12 mouse cellular contexts compared by ENCODE assay signal in genomic region chr5:30961545-30962505, GRCm38 (mm10). TPM values are rescaled to one million over a fixed set of nuclear protein-coding genes. Genes with fewer than 3 reads are reported as not detected.
DNase-seq lines count a peak whose midpoint lies in the region; ATAC-seq and TF ChIP-seq lines count a peak whose summit lies in the region.
"Had no signal": no experiment of that assay in that cellular context is flagged by ENCODE, and none has a peak within 500 bp of the region (broad histone marks: within the 10 kb centered on the region; RNA-seq: fewer than 3 reads in every experiment).

No protein-coding gene starts in this region.

- peak; percentile 34 for DNase-seq in cerebellum, adult 9-10 months
- no peak for DNase-seq in cerebellum, adult 2 months
- peak; percentile 32 for DNase-seq in lung, embryonic 14.5 days
- DNase-seq in lung, adult 2 months = no peak
- DNase-seq in natural killer cell, adult 2 months (ENCODE audit: low spot score in 2 of 2) = peak; percentile 50 to 53
- no peak for DNase-seq in left cerebral cortex, postnatal 14 days (ENCODE audit: low spot score in 2 of 2)
- DNase-seq: cerebellum, adult 11 months; right cerebral cortex, postnatal 25 days had no signal

- H3K4me3 ChIP-seq in cerebellum, adult 2 months (replicated peaks; ENCODE audit: insufficient read depth, low read depth, low read length) = no peak overlapping the region
- no peak overlapping the region for H3K4me3 ChIP-seq in lung, embryonic 14.5 days (ENCODE audit: low read depth, low read length)
- H3K4me3 ChIP-seq in lung, adult 2 months (replicated peaks; ENCODE audit: extremely low read depth, low read depth, low read length) = no peak overlapping the region
- H3K4me3 ChIP-seq in midbrain, embryonic 13.5 days (replicated peaks) = no peak overlapping the region
- H3K4me3 ChIP-seq: intestine, embryonic 15.5 days had no signal

- TF ChIP-seq CTCF in cerebellum, adult 2 months (IDR thresholded peaks at IDR 0.05; ENCODE audit: borderline replicate concordance, insufficient read depth, low read depth, low read length) = no peak
- TF ChIP-seq CTCF in lung, embryonic 14.5 days (IDR thresholded peaks at IDR 0.05; ENCODE audit: low read depth) = no peak
- TF ChIP-seq CTCF in lung, adult 2 months (IDR thresholded peaks at IDR 0.05; ENCODE audit: insufficient read depth, low read length) = no peak

- no peak overlapping the region for H3K27ac ChIP-seq in cerebellum, adult 2 months (ENCODE audit: insufficient read depth, low read length)
- no peak overlapping the region for H3K27ac ChIP-seq in lung, embryonic 14.5 days (ENCODE audit: low read depth)
- H3K27ac ChIP-seq in midbrain, embryonic 13.5 days = no peak overlapping the region
- H3K27ac ChIP-seq: intestine, embryonic 15.5 days had no signal

- intact Hi-C loops in left cerebral cortex, postnatal 14 days (cut with DNase I) = no loop called here

- TF ChIP-seq POLR2A in cerebellum, adult 2 months (IDR thresholded peaks at IDR 0.05; ENCODE audit: borderline replicate concordance, insufficient read depth, low read length) = no peak
- no peak for TF ChIP-seq POLR2A in lung, adult 2 months (IDR thresholded peaks at IDR 0.05; ENCODE audit: borderline replicate concordance, extremely low read depth, low read depth, low read length)

- no peak overlapping the region for H3K4me2 ChIP-seq in lung, embryonic 14.5 days
- H3K4me2 ChIP-seq in midbrain, embryonic 13.5 days (replicated peaks) = no peak overlapping the region
- H3K4me2 ChIP-seq: intestine, embryonic 15.5 days had no signal

- no peaks in the 10 kb centered on the region for H3K27me3 ChIP-seq in cerebellum, adult 2 months (ENCODE audit: control insufficient read depth, insufficient read depth, low read length)
- no peaks in the 10 kb centered on the region for H3K27me3 ChIP-seq in lung, embryonic 14.5 days (ENCODE audit: insufficient read depth, low read length)
- peaks cover 15% of the 10 kb centered on the region for H3K27me3 ChIP-seq in midbrain, embryonic 13.5 days
- H3K27me3 ChIP-seq: intestine, embryonic 15.5 days had no signal

- no peak overlapping the region for H3K9ac ChIP-seq in lung, embryonic 14.5 days
- H3K9ac ChIP-seq in midbrain, embryonic 13.5 days (replicated peaks) = no peak overlapping the region
- H3K9ac ChIP-seq: intestine, embryonic 15.5 days had no signal

- peaks cover 15% of the 10 kb centered on the region for H3K4me1 ChIP-seq in cerebellum, adult 2 months (ENCODE audit: control insufficient read depth, insufficient read depth, low read length)
- H3K4me1 ChIP-seq in lung, embryonic 14.5 days (ENCODE audit: insufficient read depth) = peaks cover 6% of the 10 kb centered on the region
- peaks cover 19% of the 10 kb centered on the region for H3K4me1 ChIP-seq in lung, adult 2 months (ENCODE audit: control insufficient read depth, insufficient read depth, low read length)
- H3K4me1 ChIP-seq in midbrain, embryonic 13.5 days (replicated peaks) = peaks cover 27% of the 10 kb centered on the region

- no peak for ATAC-seq in lung, embryonic 14.5 days (ENCODE audit: insufficient read depth)
- peak; percentile 70 to 81 for ATAC-seq in hematopoietic stem cell, adult 5-6 weeks (replicated peaks in 1 of 2; ENCODE audit: insufficient read depth in 1 of 2, low FRiP score in 2 of 2, low TSS enrichment in 1 of 2, low read depth in 1 of 2, poor library complexity in 2 of 2, severe bottlenecking in 2 of 2)
- no peak for ATAC-seq in midbrain, embryonic 13.5 days
- ATAC-seq: intestine, embryonic 15.5 days had no signal

- 73% methylated on average over 10 of the region's 10 CpGs for WGBS in cerebellum, adult 2 months
- 56% methylated on average over 10 of the region's 10 CpGs for WGBS in lung, embryonic 14.5 days
- 36% methylated on average over 10 of the region's 10 CpGs for WGBS in lung, adult 2 months
- WGBS in midbrain, embryonic 13.5 days = 79% methylated on average over 10 of the region's 10 CpGs

- H3K9me3 ChIP-seq in lung, embryonic 14.5 days (ENCODE audit: low read depth, low read length) = no peaks in the 10 kb centered on the region
- H3K9me3 ChIP-seq in midbrain, embryonic 13.5 days = no peaks in the 10 kb centered on the region
- H3K9me3 ChIP-seq: intestine, embryonic 15.5 days had no signal

- peaks cover 12% of the 10 kb centered on the region for H3K36me3 ChIP-seq in lung, embryonic 14.5 days (ENCODE audit: insufficient read depth)
- H3K36me3 ChIP-seq in midbrain, embryonic 13.5 days = peaks cover 17% of the 10 kb centered on the region

RNA-seq across cellular contexts. Expression of gene Preb, which starts 1.7 kb away (rescaled TPM):
- 228 and 241 TPM in 2 replicates for polyA plus RNA-seq in cerebellum, adult 2 months (2012; rRNA removed)
- 79.8 and 99.6 TPM in 2 replicates for polyA plus RNA-seq in lung, embryonic 14.5 days (2014; fragmentation: Nextera tagmentation; extraction: Ambion mirVana)
- polyA plus RNA-seq in lung, adult 2 months (2012; rRNA removed) = 196 and 253 TPM in 2 replicates
- total RNA-seq in hematopoietic stem cell, adult 5-6 weeks (2017) = 56.5 and 72.3 TPM in 2 replicates
- 108 and 129 TPM in 2 replicates for polyA plus RNA-seq in midbrain, embryonic 13.5 days (2015; fragmentation: Nextera tagmentation; extraction: Ambion mirVana)
- total RNA-seq in left cerebral cortex, postnatal 14 days (2021) = 100 to 1,000 TPM; 122 to 140 TPM

RNA-seq across cellular contexts. Expression of gene Tcf23, which starts 6.6 kb away (rescaled TPM):
- polyA plus RNA-seq in cerebellum, adult 2 months (2012; rRNA removed) = 0.28 and 0.29 TPM in 2 replicates
- 0.16 and 0.25 TPM in 2 replicates for polyA plus RNA-seq in lung, embryonic 14.5 days (2014; fragmentation: Nextera tagmentation; extraction: Ambion mirVana)
- polyA plus RNA-seq in lung, adult 2 months (2012; rRNA removed) = 0.95 and 1.2 TPM in 2 replicates
- total RNA-seq in hematopoietic stem cell, adult 5-6 weeks (2017) = not detected in 2 replicates
- polyA plus RNA-seq in midbrain, embryonic 13.5 days (2015; fragmentation: Nextera tagmentation; extraction: Ambion mirVana) = not detected in 2 replicates
- total RNA-seq in left cerebral cortex, postnatal 14 days (2021) = under 1 TPM in 1 of 2 experiments, not detected in 1; 0.09 TPM
- polyA plus RNA-seq: neural tube, embryonic 14.5 days had no signal

RNA-seq across cellular contexts. Expression of gene Cgref1, which starts 16.4 kb away (rescaled TPM):
- 16.7 and 18.5 TPM in 2 replicates for polyA plus RNA-seq in cerebellum, adult 2 months (2012; rRNA removed)
- 2.3 and 2.6 TPM in 2 replicates for polyA plus RNA-seq in lung, embryonic 14.5 days (2014; fragmentation: Nextera tagmentation; extraction: Ambion mirVana)
- 2.7 and 5.7 TPM in 2 replicates for polyA plus RNA-seq in lung, adult 2 months (2012; rRNA removed)
- not detected in 2 replicates for total RNA-seq in hematopoietic stem cell, adult 5-6 weeks (2017)
- polyA plus RNA-seq in midbrain, embryonic 13.5 days (2015; fragmentation: Nextera tagmentation; extraction: Ambion mirVana) = 23.0 TPM in 2 replicates
- total RNA-seq in left cerebral cortex, postnatal 14 days (2021) = 10 to 100 TPM; 33.2 to 35.3 TPM

RNA-seq across cellular contexts. Expression of gene Khk, which starts 40.6 kb away (rescaled TPM):
- polyA plus RNA-seq in cerebellum, adult 2 months (2012; rRNA removed) = 34.1 and 34.2 TPM in 2 replicates
- 13.0 and 15.0 TPM in 2 replicates for polyA plus RNA-seq in lung, embryonic 14.5 days (2014; fragmentation: Nextera tagmentation; extraction: Ambion mirVana)
- polyA plus RNA-seq in lung, adult 2 months (2012; rRNA removed) = 39.0 and 46.6 TPM in 2 replicates
- total RNA-seq in hematopoietic stem cell, adult 5-6 weeks (2017) = 69.2 and 71.8 TPM in 2 replicates
- 5.6 and 6.8 TPM in 2 replicates for polyA plus RNA-seq in midbrain, embryonic 13.5 days (2015; fragmentation: Nextera tagmentation; extraction: Ambion mirVana)
- total RNA-seq in left cerebral cortex, postnatal 14 days (2021) = 1 to 10 TPM; 8.3 to 9.1 TPM

RNA-seq across cellular contexts. Expression of gene Emilin1, which starts 48.6 kb away (rescaled TPM):
- 1.7 and 2.6 TPM in 2 replicates for polyA plus RNA-seq in cerebellum, adult 2 months (2012; rRNA removed)
- 162 and 185 TPM in 2 replicates for polyA plus RNA-seq in lung, embryonic 14.5 days (2014; fragmentation: Nextera tagmentation; extraction: Ambion mirVana)
- 89.9 and 107 TPM in 2 replicates for polyA plus RNA-seq in lung, adult 2 months (2012; rRNA removed)
- total RNA-seq in hematopoietic stem cell, adult 5-6 weeks (2017) = 31.9 and 48.9 TPM in 2 replicates
- 14.1 and 16.6 TPM in 2 replicates for polyA plus RNA-seq in midbrain, embryonic 13.5 days (2015; fragmentation: Nextera tagmentation; extraction: Ambion mirVana)
- 1 to 10 TPM; 4.5 to 4.9 TPM for total RNA-seq in left cerebral cortex, postnatal 14 days (2021)

Comparison
In these comparisons a context has a peak if more than half of its experiments do, and no peak if none do; other contexts are left out.
1. DNase-seq: peak in cerebellum, adult 9-10 months (single experiment), lung, embryonic 14.5 days (single experiment) and natural killer cell, adult 2 months (2 of 2); none in cerebellum, adult 2 months (0 of 2), lung, adult 2 months (single experiment) and left cerebral cortex, postnatal 14 days (0 of 2).
2. ATAC-seq: peak in hematopoietic stem cell, adult 5-6 weeks (2 of 2); none in lung, embryonic 14.5 days (single experiment) and midbrain, embryonic 13.5 days (single experiment).